Mouse (Mus musculus): Measurements from ENCODE around the gene Fndc8.
A peak's percentile ranks its signal among the peaks of the same experiment; 100 is the strongest.

Fndc8 gene

DNA sequence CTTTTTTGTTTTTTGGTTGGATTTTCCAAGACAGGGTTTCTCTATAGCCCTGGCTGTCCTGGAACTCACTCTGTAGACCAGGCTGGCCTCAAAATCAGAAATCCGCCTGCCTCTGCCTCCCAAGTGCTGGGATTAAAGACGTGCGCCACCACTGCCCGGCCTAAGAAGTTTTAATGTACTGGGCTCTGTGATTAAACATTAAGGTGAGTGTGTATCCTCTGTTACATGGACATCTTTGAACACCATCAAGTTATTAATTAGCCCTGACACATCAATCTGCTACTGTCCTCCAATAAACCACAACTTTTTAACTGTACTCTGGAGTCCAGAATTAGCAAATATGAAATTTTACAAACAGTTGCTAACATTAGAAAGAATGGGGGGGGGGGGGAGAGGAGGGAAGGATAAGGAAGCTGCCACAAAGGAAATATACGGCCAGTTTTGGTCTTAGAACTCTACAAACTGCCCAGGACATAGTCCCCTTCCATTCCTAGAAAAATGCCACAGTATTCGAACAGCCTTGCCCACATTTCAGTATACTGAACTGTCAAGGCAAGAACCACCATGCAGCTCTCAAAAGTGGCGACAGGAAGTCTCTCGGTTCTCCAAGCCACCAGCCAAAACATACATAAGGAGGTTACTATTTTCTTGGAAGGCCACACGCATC lies 22.3 kb upstream of the Fndc8 start:
- no peak for DNase-seq (ENCODE audit: low read depth, low spot score)

DNA sequence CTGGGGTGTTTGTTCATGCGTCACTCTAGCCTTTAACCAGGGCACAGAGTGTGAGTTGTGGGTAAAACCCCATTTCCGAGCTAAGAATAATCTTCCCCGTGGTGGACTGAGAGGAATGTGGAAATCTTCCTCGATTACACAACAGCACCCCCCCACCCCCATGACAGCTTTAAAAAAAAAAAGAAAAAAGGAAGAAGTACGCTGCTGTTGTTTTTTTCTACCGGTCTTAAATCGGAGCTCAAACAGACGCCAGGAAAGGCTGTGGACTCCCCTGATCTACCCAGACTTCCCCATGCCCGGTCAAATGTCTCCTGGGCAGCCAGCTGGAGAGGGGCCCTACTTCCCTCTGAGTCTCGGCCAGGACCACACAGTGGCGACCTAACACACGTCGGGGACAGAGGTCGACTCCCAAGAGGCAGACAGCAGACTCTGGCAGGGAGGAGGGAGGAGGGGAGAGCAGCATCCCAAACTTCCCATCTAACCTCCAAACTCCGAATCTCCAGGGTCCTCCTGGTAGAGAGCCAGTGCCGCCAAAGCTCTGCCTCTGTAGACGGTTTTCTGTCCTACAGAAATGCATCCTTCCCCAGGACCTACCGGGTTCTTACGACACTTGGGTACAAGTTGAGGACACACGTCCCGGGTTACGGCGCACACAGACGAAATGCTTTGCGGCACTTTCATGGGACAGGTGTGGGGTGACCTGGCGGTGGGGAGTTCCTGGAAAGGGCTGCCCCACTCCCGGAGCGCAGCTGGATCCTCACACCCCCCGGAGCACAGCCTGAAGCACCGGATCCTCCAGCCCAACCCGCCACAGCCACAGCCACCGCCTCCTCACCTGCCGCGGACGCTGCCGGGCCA lies 21.5 kb upstream of the Fndc8 start:
- DNase-seq (ENCODE audit: low read depth, low spot score) = peak; percentile 28

DNA sequence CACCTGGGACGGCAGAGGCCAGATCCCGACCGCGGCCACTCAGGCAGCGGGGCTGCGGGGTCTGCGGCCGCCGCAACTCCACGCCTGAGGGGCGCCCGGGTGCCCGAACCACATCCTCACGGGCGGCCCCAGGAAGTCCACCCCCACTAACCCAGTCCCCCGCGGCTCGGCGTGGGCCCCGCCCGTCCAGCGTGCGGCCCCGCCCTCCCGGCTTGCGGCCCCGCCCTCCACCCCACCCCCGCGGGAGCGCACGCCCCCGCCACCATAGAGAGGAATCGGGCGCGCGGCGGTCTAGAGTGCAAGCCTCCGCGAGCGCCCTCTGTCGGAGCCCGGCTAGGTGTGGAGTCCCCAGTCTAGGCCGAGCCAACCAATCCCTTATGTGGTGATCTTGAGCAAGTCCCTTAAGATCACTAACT lies 20.9 kb upstream of the Fndc8 start, which contains the start of gene Rffl:
Gene Rffl (minus strand): TSS at position 180 of the 416 bp plus-strand sequence.
- DNase-seq (ENCODE audit: low read depth, low spot score) = peak; percentile 89

- no peak for DNase-seq (ENCODE audit: low read depth, low spot score)
These were observed 17.0 kb upstream of the Fndc8 start for GRCm38 (mm10) chr11:82874924-82875323.

- no peak for DNase-seq (ENCODE audit: low read depth, low spot score)
These were observed 16.3 kb upstream of the Fndc8 start for GRCm38 (mm10) chr11:82875631-82876030.

DNA sequence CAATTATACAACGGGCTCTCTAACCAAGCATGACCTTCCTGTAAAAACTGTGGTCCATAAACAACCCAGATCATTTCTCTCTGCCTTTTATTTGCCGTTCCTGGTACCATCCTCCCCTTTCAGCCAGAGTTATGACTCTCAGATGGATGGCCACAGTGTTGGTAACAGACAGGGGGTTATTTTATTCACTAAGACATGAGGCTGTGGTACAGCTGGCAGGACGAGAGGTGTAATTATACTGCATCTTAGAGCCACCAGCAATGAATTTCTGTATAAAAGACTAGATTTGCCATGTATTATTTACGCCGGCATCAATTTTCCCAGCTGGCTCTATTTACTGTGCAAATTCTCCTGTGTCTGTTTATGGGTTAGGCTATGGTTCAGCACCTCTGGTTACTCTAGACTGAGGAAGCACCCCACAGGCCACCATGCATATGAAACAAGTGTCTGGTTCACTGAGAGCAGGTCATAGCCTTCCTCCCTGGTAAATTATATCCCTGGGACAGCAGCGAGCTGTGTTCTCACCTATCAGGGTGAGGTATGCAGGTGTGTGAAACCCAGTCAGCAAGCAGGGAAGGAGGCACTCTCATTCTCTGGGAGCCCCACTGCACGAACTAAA lies 14.1 kb upstream of the Fndc8 start:
- no peak for DNase-seq (ENCODE audit: low read depth, low spot score)

DNA sequence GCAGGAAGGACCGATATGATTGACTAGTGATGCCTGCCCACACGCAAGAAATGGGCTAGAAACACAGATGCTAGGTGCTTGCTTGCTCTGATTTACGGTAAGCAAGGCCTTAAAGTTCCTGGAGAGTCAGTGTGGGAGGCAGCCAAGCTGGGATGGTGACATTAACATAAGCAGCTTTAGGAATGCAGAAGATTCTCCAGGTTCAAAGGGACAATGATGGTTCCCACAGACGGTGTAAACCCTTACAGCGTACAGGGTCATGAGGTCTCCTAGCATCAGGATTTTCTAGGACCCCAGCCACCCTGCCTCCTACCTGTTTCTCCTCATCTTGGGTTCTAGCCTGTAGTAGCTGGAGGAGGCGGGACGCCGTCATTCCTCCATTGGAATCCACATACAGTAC lies 8.7 kb upstream of the Fndc8 start:
- no peak for DNase-seq (ENCODE audit: low read depth, low spot score)

DNA sequence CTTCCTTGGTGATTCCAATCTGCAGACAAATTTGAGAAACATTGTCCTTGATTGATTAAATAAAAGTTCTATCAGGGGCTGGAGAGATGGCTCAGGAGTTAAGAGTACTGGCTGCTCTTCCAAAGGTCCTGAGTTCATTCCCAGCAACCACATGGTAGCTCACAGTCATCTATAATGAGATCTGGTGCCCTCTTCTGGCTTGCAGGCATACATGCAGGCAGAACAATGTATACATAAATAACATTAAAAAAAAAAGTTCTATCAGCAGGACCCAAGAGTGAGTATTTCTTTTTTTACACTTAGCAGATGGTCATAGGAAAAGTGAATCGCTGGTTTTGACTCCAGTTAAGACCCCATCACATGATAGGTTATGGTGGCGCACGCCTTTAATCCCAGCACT lies 5.4 kb upstream of the Fndc8 start:
- DNase-seq (ENCODE audit: low read depth, low spot score) = no peak

GRCm38 (mm10) chr11:82888491-82888946 lies 3.4 kb upstream of the Fndc8 start:
- no peak for DNase-seq (ENCODE audit: low read depth, low spot score)

GRCm38 (mm10) chr11:82889524-82890341 lies 2.2 kb upstream of the Fndc8 start:
- peak; percentile 16 for DNase-seq (ENCODE audit: low read depth, low spot score)

GRCm38 (mm10) chr11:82890342-82890762 lies 1.6 kb upstream of the Fndc8 start, which contains the start of gene Rad51d:
TSS of gene Rad51d (minus strand) at chr11:82890614.
- peak; percentile 90 for DNase-seq (ENCODE audit: low read depth, low spot score)

- no peak for DNase-seq (ENCODE audit: low read depth, low spot score)
These were observed 5.6 kb downstream of the Fndc8 start for GRCm38 (mm10) chr11:82897478-82897877.

DNA sequence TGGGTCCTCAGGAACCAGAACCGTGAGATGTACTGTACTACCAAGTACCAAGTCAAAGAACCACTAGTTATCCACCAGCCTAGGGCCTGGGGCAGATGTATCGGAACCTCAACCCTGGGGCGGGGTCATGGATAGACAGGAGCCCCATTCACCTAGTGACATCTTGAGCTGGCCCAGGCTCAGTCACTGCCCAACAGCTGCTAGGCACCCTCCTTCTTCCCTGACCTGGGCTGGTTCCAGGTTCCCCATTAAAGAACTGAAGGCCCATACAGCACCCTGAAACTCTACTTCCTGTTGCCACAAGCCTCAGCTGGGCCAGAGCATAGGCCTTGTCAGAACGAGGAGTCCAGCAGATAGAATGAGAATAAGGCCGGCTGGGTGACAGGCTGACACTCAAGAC lies 7.8 kb downstream of the Fndc8 start:
- DNase-seq (ENCODE audit: low read depth, low spot score) = no peak

DNA sequence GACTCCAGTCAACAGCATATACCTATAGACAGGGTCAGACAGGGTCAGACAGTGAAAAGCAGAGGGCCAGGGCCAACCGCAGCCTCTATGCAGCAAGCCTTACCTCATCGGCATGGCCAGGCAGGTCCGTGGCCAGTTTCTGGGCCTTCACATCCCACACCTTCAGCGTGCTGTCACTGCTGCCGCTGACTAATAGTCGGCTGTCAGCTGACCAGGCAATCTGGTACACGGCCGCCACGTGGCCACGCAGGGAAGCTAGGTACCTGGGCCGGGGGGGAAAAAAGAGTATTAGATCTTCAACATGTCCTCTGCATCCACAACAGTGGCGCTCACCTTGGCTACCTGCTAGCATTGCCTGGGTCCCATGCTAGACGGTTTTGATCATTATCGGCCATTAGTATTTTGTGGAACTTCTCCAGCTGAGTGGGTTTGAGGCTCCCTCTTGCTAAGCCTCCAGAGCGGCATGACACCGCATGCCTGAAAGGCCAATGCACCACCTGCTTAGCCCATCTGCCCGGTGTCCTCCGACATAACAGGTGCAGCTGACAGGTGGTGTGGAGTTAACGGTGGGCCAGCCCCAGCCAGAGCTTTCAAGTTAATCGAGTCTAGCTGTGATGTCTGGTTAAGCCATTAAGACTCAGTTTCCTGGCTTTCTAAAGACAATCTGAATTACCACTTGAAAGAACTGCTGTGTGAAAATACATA lies 9.8 kb downstream of the Fndc8 start:
- DNase-seq (ENCODE audit: low read depth, low spot score) = no peak

DNA sequence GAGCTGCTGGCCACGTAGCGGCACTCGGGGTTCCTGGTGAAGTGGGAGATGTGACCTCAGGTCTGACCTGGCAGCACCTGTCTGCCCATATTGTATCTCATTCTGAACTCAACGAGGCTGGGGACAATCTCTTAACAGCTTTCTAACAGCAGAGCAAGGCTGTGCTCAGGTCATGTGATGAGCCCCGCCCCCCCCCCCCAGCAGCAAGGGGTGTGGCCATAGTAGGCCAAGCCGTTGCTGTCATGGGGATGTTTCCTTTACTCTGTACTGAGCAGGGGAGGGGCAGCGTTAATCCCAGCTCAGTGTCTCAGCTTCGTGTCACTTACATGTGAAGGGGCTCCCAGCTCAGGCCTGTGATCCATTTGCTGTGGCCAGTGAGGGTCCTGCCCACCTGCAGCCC lies 13.0 kb downstream of the Fndc8 start:
- no peak for DNase-seq (ENCODE audit: low read depth, low spot score)

DNA sequence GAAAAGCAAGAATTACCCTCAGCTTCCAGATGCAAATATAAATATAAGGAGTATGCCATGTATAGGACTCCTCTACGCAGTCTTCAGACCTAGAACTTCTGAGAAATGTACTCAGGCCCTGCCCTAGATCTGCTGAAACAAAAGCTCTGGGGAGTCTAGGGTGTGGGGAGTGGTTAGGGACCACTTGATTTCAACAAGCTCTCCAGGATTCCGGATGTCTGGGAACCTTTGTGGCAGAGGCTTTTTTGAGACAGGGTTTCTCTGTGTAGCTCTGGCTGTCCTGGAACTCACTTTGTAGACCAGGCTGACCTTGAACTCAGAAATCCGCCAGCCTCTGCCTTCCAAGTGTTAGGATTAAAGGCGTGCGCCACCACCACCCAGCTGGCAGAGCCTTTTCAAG lies 13.9 kb downstream of the Fndc8 start:
- DNase-seq (ENCODE audit: low read depth, low spot score) = no peak

DNA sequence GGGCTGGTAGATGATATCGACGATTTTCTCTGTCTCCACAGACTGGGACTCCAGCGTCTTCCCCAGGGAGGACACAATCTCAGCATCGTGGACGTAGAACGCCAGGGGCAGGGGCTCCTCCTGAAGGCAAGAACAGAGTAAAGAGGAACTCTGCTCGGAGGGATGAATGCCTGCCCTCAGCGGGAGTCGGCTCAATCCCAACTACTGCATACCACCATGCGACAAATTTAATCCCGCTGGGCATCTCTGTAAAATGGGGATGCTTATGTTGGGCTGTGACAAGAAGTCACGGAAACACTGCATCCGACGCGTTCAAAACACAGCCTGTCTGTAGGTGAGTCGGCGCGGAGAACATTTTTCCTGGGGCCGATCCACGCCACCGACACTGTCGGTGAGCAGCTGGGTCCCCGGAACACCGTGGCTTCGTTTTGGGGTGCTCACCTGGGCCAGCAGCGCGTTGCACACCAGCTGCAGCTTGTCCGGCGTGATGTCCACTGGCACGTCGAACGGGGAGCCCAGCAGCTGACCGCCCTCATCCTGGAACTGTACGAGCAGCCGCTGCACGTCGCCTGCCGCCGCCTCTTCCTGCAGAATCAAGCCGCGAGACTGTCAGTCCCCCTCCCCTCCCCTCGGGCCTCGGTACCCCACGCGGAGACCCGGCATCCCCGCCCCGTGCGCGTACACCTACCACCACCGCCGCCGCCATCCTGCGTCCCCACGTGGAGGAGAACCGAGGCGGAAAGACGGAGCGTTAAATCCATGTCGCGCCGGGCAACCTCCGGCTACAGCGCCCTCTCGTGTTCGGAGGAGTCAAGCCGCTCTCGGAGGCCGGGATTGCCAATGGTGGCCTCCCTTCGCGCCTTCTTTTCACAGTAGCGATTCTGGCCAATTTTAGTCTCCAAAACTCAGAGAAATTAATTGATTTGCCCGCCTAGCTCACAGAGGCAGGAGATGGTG lies 16.0 kb downstream of the Fndc8 start, which contains the start of gene Nle1:
Gene Nle1 (minus strand): TSS at position 761 of the 957 bp plus-strand sequence.
- peak; percentile 88 for DNase-seq (ENCODE audit: low read depth, low spot score)

GRCm38 (mm10) chr11:82908608-82908989 lies 16.7 kb downstream of the Fndc8 start:
- no peak for DNase-seq (ENCODE audit: low read depth, low spot score)

DNA sequence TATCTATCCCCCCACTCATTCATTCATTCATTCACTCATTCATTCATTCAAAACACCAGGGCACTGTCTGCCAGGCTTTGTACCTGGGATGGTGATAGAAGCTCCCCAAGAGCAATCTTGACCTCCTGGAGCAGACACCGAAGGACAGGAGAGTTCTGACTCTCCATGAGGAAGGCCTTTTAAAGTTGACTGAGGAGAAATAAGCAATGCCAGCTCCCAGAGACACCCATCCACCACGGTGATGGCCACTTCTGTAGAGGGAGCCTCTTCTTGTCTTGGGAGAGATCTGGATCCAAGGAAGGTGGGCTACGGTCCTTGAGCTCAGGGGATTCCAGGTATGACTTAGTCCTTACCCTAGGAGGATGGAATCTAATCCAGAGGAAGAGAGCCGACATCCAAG lies 18.3 kb downstream of the Fndc8 start, which contains the start of gene Unc45b:
Gene Unc45b (plus strand): TSS at position 301 of the 400 bp plus-strand sequence.
- no peak for DNase-seq (ENCODE audit: low read depth, low spot score)

Data from forelimb bud, embryonic 11.5 days (tissue).